Comparison of ENCODE assay signal across 8 mouse cellular contexts in genomic region chr17:30004203-30005102, GRCm38 (mm10). TPM values are rescaled to one million over a fixed set of nuclear protein-coding genes. Genes with fewer than 3 reads are reported as not detected.
DNase-seq lines count a peak whose midpoint lies in the region; ATAC-seq and TF ChIP-seq lines count a peak whose summit lies in the region.

Gene Zfand3, plus strand, starts transcription at chr17:30004733.

- peaks cover 26% of the 10 kb centered on the region for H3K4me1 ChIP-seq in embryonic facial prominence, embryonic 14.5 days (ENCODE audit: control insufficient read depth, insufficient read depth, low read length)
- peaks cover 12% of the 10 kb centered on the region for H3K4me1 ChIP-seq in heart, adult 2 months (ENCODE audit: control insufficient read depth, insufficient read depth, low read length)
- H3K4me1 ChIP-seq in limb, embryonic 13.5 days = peaks cover 37% of the 10 kb centered on the region
- peaks cover 36% of the 10 kb centered on the region for H3K4me1 ChIP-seq in midbrain, embryonic 16.5 days (ENCODE audit: control insufficient read depth, insufficient read depth, low read length)

- no peak for TF ChIP-seq CTCF in heart, adult 2 months (IDR thresholded peaks at IDR 0.05)

- peak; percentile 57 for TF ChIP-seq EP300 in heart, adult 2 months (IDR thresholded peaks at IDR 0.05; ENCODE audit: insufficient read depth, low read depth, low read length)

- intact Hi-C loops in heart, adult 2 months (cut with DNase I) = loop anchor here (1.0 to 2.0 kb wide), 2 partner anchors 20 to 28 kb away; no protein-coding TSS in a partner anchor

- H3K36me3 ChIP-seq in embryonic facial prominence, embryonic 14.5 days (ENCODE audit: control insufficient read depth, insufficient read depth, low read length) = no peaks in the 10 kb centered on the region
- H3K36me3 ChIP-seq in heart, adult 2 months (ENCODE audit: control insufficient read depth, insufficient read depth, low read length) = peaks cover 8% of the 10 kb centered on the region; the same call in 1 of the 2 replicates
- no peaks in the 10 kb centered on the region for H3K36me3 ChIP-seq in limb, embryonic 13.5 days
- H3K36me3 ChIP-seq in midbrain, embryonic 16.5 days (ENCODE audit: control insufficient read depth, insufficient read depth, low read length) = no peaks in the 10 kb centered on the region

- WGBS in embryonic facial prominence, embryonic 14.5 days = under 1% methylated on average over 30 of the region's 93 CpGs
- WGBS in heart, adult 2 months = under 1% methylated on average over 60 of the region's 93 CpGs
- 0% methylated on average over 55 of the region's 93 CpGs for WGBS in limb, embryonic 13.5 days
- WGBS in midbrain, embryonic 16.5 days = under 1% methylated on average over 67 of the region's 93 CpGs

- peak; percentile 93 for TF ChIP-seq POLR2A in heart, adult 2 months (IDR thresholded peaks at IDR 0.05; ENCODE audit: insufficient read depth, low read depth, low read length)

- H3K4me2 ChIP-seq in embryonic facial prominence, embryonic 14.5 days (ENCODE audit: low read depth, low read length) = peak within 1 kb of the TSS; percentile 74
- H3K4me2 ChIP-seq in limb, embryonic 13.5 days (replicated peaks) = peak within 1 kb of the TSS; percentile 79
- peak within 1 kb of the TSS; percentile 83 for H3K4me2 ChIP-seq in midbrain, embryonic 16.5 days (ENCODE audit: low read length)

- H3K4me3 ChIP-seq in embryonic facial prominence, embryonic 14.5 days (ENCODE audit: low read depth, low read length) = peak within 1 kb of the TSS; percentile 95
- peak within 1 kb of the TSS; percentile 67 for H3K4me3 ChIP-seq in heart, adult 2 months
- H3K4me3 ChIP-seq in limb, embryonic 13.5 days = peak within 1 kb of the TSS; percentile 90
- peak within 1 kb of the TSS; percentile 95 for H3K4me3 ChIP-seq in midbrain, embryonic 16.5 days (ENCODE audit: low read depth, low read length)

- peak within 1 kb of the TSS; percentile 97 for H3K9ac ChIP-seq in embryonic facial prominence, embryonic 14.5 days (ENCODE audit: low read depth, low read length)
- H3K9ac ChIP-seq in heart, adult 2 months (ENCODE audit: low read depth, low read length) = peak within 1 kb of the TSS; percentile 100
- H3K9ac ChIP-seq in limb, embryonic 13.5 days = peak within 1 kb of the TSS; percentile 96
- peak within 1 kb of the TSS; percentile 98 for H3K9ac ChIP-seq in midbrain, embryonic 16.5 days (ENCODE audit: low read depth, low read length)

- no peaks in the 10 kb centered on the region for H3K9me3 ChIP-seq in embryonic facial prominence, embryonic 14.5 days (ENCODE audit: control insufficient read depth, low read length)
- no peaks in the 10 kb centered on the region for H3K9me3 ChIP-seq in limb, embryonic 13.5 days
- H3K9me3 ChIP-seq in midbrain, embryonic 16.5 days (replicated peaks; ENCODE audit: control insufficient read depth, low read length, poor library complexity, severe bottlenecking) = no peaks in the 10 kb centered on the region

- peak; percentile 94 for ATAC-seq in embryonic facial prominence, embryonic 14.5 days (ENCODE audit: low read depth)
- peak; percentile 90 for ATAC-seq in limb, embryonic 13.5 days (ENCODE audit: low FRiP score, low read depth)
- ATAC-seq in midbrain, embryonic 16.5 days = peak; percentile 90

- peak within 1 kb of the TSS; percentile 97 for H3K27ac ChIP-seq in embryonic facial prominence, embryonic 14.5 days (replicated peaks; ENCODE audit: low read depth, low read length)
- peak within 1 kb of the TSS; percentile 100 for H3K27ac ChIP-seq in heart, adult 2 months
- H3K27ac ChIP-seq in limb, embryonic 13.5 days = peak within 1 kb of the TSS; percentile 99
- H3K27ac ChIP-seq in midbrain, embryonic 16.5 days (ENCODE audit: low read length) = peak within 1 kb of the TSS; percentile 98

- DNase-seq in 3T3-L1 (ENCODE audit: low read depth, low spot score) = peak; percentile 97
- DNase-seq in adrenal gland, postnatal 4 days (ENCODE audit: low spot score in 2 of 2) = peak; percentile 87 to 94
- DNase-seq in embryonic facial prominence, embryonic 14.5 days (ENCODE audit: low spot score) = peak; percentile 97
- DNase-seq in heart, adult 2 months = peak; percentile 97 to 98
- DNase-seq in kidney, adult 8-10 months = peak; percentile 94 to 95
- DNase-seq in spleen, postnatal 10 days (ENCODE audit: low spot score in 2 of 2) = peak; percentile 93

- H3K79me2 ChIP-seq in heart, adult 2 months (replicated peaks; ENCODE audit: control insufficient read depth, insufficient read depth, low read length) = peaks cover 6% of the 10 kb centered on the region

- H3K27me3 ChIP-seq in embryonic facial prominence, embryonic 14.5 days (replicated peaks; ENCODE audit: control insufficient read depth, insufficient read depth, low read length) = no peaks in the 10 kb centered on the region
- H3K27me3 ChIP-seq in heart, adult 2 months (ENCODE audit: control insufficient read depth, insufficient read depth, low read length) = no peaks in the 10 kb centered on the region
- no peaks in the 10 kb centered on the region for H3K27me3 ChIP-seq in limb, embryonic 13.5 days
- no peaks in the 10 kb centered on the region for H3K27me3 ChIP-seq in midbrain, embryonic 16.5 days (ENCODE audit: control insufficient read depth, insufficient read depth, low read depth, low read length)

RNA-seq across cellular contexts. Expression of gene Zfand3, which starts in this region (rescaled TPM):
- total RNA-seq in adrenal gland, postnatal 4 days (2021) = 100 to 1,000 TPM; 140 to 145 TPM
- 41.0 and 43.3 TPM in 2 replicates for polyA plus RNA-seq in embryonic facial prominence, embryonic 14.5 days (2014; fragmentation: Nextera tagmentation; extraction: Ambion mirVana)
- total RNA-seq in heart, adult 2 months (2021) = 100 to 1,000 TPM; 130 to 149 TPM
- polyA plus RNA-seq in heart, adult 2 months (2012; rRNA removed) = 106 and 127 TPM in 2 replicates
- 63.0 and 63.2 TPM in 2 replicates for polyA plus RNA-seq in limb, embryonic 13.5 days (2015; fragmentation: Nextera tagmentation; extraction: Ambion mirVana)
- 48.7 and 51.5 TPM in 2 replicates for polyA plus RNA-seq in midbrain, embryonic 16.5 days (2015; fragmentation: Nextera tagmentation; extraction: Ambion mirVana)

Comparison
In these comparisons a context has a peak if more than half of its experiments do, and no peak if none do; other contexts are left out.
1. Peak in every context shown above with its lines: DNase-seq, ATAC-seq, H3K4me3 ChIP-seq and H3K27ac ChIP-seq.